Mouse (Mus musculus): ENCODE measurements around the gene Pcdh17. TPM values are rescaled to one million over a fixed set of nuclear protein-coding genes. Genes with fewer than 3 reads are reported as not detected.
A peak's percentile ranks its signal among the peaks of the same experiment; 100 is the strongest.

The Pcdh17 gene
- polyA plus RNA-seq, 1 experiment from 2014 or later = 32.3 TPM

DNA sequence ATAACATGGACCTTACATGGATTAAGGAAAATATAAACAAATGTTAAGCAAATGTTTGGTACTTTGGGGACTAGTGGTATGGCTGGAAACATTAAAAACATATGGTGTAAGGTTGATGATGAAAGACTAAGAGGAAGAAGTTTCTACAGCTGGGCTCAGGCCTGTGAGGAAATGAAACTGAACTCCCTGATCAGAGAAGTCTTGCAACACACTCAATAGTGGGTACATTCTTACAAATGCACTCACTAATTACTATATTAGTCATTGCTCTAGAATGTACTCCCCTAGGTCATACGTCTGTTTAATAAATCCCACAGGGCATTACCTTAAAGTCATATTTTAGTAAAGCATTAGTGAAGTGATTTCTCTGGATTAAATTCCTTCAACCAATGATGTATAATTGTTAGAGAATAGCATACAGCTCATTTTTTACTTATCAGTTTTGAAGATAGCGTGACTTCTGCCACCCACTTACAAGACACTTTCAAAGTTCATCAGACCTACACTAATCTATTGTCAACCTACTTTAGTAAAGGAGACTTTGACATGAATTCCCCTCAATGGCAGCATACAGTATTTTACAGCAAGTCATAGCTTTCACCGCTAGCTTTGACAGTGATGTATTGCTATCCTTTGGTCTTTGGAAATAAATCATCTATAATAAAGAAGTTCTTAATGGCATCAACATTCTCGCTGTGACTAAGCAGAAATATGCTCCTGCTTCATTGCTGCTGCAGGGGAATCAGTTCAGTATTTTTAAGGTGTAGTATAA lies 10.9 kb downstream of the Pcdh17 start:
- no peak for ATAC-seq (ENCODE audit: low FRiP score, low TSS enrichment)
- Histone ChIP-seq H3K27ac (replicated peaks; ENCODE audit: low read depth, low read length) (no peak overlapping the region), H3K4me2 (ENCODE audit: low read length) (no peak overlapping the region), H3K27me3 (ENCODE audit: control insufficient read depth, insufficient read depth, low read length) (no peaks in the 10 kb centered on the region), H3K4me3 (replicated peaks; ENCODE audit: low read depth, low read length) (no peak overlapping the region), H3K4me1 (ENCODE audit: control insufficient read depth, insufficient read depth, low read length) (peaks cover 7% of the 10 kb centered on the region; the same call in 1 of the 2 replicates), H3K9me3 (ENCODE audit: control insufficient read depth, low read length) (no peaks in the 10 kb centered on the region), H3K9ac (replicated peaks; ENCODE audit: low read length) (no peak overlapping the region), H3K36me3 (ENCODE audit: control insufficient read depth, insufficient read depth, low read length) (no peaks in the 10 kb centered on the region)
- WGBS = 81% methylated on average over 4 of the region's 4 CpGs
- DNase-seq = no peak

DNA sequence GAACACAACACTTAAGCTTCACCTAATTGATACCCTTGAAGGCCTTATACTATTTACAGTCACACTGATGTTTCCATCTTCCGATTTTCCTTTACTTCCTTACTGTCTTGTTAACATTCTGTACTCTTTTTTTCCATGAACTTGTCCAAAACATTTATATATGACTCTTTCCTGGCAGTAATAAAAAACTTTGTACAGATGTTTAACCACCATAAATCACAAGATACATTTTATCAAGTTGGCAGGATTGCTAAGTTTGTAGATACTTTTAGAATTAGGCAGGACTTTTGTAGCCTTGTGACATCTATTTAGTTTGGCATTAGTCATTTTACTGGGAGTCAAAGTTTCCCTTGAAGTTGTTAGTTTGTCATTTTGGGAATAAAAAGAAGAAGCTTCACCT lies 32.1 kb downstream of the Pcdh17 start:
- no peaks in the 10 kb centered on the region for H3K9me3 ChIP-seq (ENCODE audit: control insufficient read depth, low read length)
- no peaks in the 10 kb centered on the region for H3K27me3 ChIP-seq (ENCODE audit: control insufficient read depth, insufficient read depth, low read length)
- H3K27ac ChIP-seq (replicated peaks; ENCODE audit: low read depth, low read length) = no peak overlapping the region
- no peaks in the 10 kb centered on the region for H3K36me3 ChIP-seq (ENCODE audit: control insufficient read depth, insufficient read depth, low read length)
- H3K4me2 ChIP-seq (ENCODE audit: low read length) = no peak overlapping the region
- ATAC-seq (ENCODE audit: low FRiP score, low TSS enrichment) (no peak), DNase-seq (no peak)
- H3K4me3 ChIP-seq (replicated peaks; ENCODE audit: low read depth, low read length) = no peak overlapping the region
- 0 out of 2 replicates have a peak, but pooled peaks cover 7% of the 10 kb centered on the region for H3K4me1 ChIP-seq (ENCODE audit: control insufficient read depth, insufficient read depth, low read length)
- WGBS = 87% methylated on average over 1 of the region's 1 CpGs
- H3K9ac ChIP-seq (replicated peaks; ENCODE audit: low read length) = no peak overlapping the region

DNA sequence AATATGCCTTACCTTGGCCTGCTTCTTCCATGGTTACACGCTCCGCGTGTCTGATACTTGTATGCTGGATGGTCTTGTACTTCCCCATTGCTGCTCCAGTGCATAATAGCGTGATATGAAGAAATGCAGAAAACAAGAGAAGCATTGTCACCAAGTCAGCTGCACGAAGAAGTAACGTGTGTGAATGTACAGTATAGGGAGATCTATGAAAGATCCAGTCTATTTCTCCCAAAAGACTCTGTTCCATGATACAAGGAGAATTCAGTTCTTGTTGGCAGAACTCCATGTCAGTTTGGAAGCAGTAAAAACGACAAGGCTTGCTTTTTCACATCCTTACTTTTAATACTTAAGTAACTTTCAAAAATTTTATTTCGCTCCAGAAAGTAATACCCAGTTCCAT lies 33.0 kb downstream of the Pcdh17 start:
- no peak overlapping the region for H3K4me3 ChIP-seq (replicated peaks; ENCODE audit: low read depth, low read length)
- no peak for DNase-seq
- no peaks in the 10 kb centered on the region for H3K27me3 ChIP-seq (ENCODE audit: control insufficient read depth, insufficient read depth, low read length)
- H3K36me3 ChIP-seq (ENCODE audit: control insufficient read depth, insufficient read depth, low read length) = no peaks in the 10 kb centered on the region
- 0 out of 2 replicates have a peak, but pooled peaks cover 7% of the 10 kb centered on the region for H3K4me1 ChIP-seq (ENCODE audit: control insufficient read depth, insufficient read depth, low read length)
- no peak overlapping the region for H3K9ac ChIP-seq (replicated peaks; ENCODE audit: low read length)
- H3K27ac ChIP-seq (replicated peaks; ENCODE audit: low read depth, low read length) = no peak overlapping the region
- ATAC-seq (ENCODE audit: low FRiP score, low TSS enrichment) = no peak
- WGBS = 86% methylated on average over 8 of the region's 8 CpGs
- H3K9me3 ChIP-seq (ENCODE audit: control insufficient read depth, low read length) = no peaks in the 10 kb centered on the region
- no peak overlapping the region for H3K4me2 ChIP-seq (ENCODE audit: low read length)

DNA sequence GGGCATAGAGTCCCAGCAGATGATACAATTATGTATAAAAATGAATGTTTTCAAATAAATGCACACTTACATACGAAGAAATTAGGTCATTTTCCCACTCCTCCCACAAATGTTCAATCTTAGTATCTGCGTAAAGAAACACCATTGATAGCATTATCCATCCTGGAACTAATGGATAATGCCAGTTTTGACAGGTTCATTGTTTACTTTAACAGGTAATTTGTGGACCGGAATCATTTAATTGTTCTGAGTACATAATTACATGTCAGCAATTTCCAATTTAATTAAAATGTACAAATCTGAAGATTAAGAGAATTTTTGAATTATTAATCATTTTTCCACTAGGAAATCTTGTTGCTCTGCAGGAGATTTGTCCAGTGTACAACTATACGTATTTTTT lies 33.5 kb downstream of the Pcdh17 start:
- Histone ChIP-seq H3K4me1 (ENCODE audit: control insufficient read depth, insufficient read depth, low read length) (0 out of 2 replicates have a peak, but pooled peaks cover 7% of the 10 kb centered on the region), H3K9me3 (ENCODE audit: control insufficient read depth, low read length) (no peaks in the 10 kb centered on the region), H3K4me2 (ENCODE audit: low read length) (0 out of 2 replicates have a peak overlapping the region, but pooled peaks have one; percentile 5), H3K27ac (replicated peaks; ENCODE audit: low read depth, low read length) (no peak overlapping the region), H3K27me3 (ENCODE audit: control insufficient read depth, insufficient read depth, low read length) (no peaks in the 10 kb centered on the region), H3K4me3 (replicated peaks; ENCODE audit: low read depth, low read length) (no peak overlapping the region), H3K9ac (replicated peaks; ENCODE audit: low read length) (no peak overlapping the region), H3K36me3 (ENCODE audit: control insufficient read depth, insufficient read depth, low read length) (no peaks in the 10 kb centered on the region)
- no peak for ATAC-seq (ENCODE audit: low FRiP score, low TSS enrichment)
- WGBS = 50% methylated on average over 4 of the region's 4 CpGs
- no peak for DNase-seq

DNA sequence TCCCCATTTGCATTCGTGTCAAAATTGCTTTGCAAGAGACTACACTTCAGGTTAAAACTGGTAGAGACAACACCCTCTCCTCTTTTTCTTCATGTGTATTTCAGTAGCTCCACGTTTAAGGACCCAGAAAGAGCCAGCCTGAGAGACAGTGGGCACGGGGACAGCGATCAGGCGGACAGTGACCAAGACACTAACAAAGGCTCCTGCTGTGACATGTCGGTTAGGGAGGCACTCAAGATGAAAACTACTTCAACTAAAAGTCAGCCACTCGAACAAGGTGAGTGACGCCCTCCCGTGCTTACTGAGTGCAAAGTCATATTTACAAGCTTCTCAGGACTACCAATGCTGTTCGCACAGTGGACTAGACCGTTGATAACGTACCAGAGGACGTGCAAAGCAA lies 34.0 kb downstream of the Pcdh17 start:
- 0 out of 2 replicates have a peak, but pooled peaks cover 7% of the 10 kb centered on the region for H3K4me1 ChIP-seq (ENCODE audit: control insufficient read depth, insufficient read depth, low read length)
- ATAC-seq (ENCODE audit: low FRiP score, low TSS enrichment) (no peak), DNase-seq (peak; percentile 41)
- no peaks in the 10 kb centered on the region for H3K36me3 ChIP-seq (ENCODE audit: control insufficient read depth, insufficient read depth, low read length)
- H3K4me3 ChIP-seq (replicated peaks; ENCODE audit: low read depth, low read length) = no peak overlapping the region
- WGBS = 34% methylated on average over 13 of the region's 13 CpGs
- H3K4me2 ChIP-seq (ENCODE audit: low read length) = peak overlapping the region; percentile 5; the same call in 1 of the 2 replicates
- no peak overlapping the region for H3K27ac ChIP-seq (replicated peaks; ENCODE audit: low read depth, low read length)
- H3K9ac ChIP-seq (replicated peaks; ENCODE audit: low read length) = no peak overlapping the region
- H3K9me3 ChIP-seq (ENCODE audit: control insufficient read depth, low read length) = no peaks in the 10 kb centered on the region
- H3K27me3 ChIP-seq (ENCODE audit: control insufficient read depth, insufficient read depth, low read length) = no peaks in the 10 kb centered on the region

DNA sequence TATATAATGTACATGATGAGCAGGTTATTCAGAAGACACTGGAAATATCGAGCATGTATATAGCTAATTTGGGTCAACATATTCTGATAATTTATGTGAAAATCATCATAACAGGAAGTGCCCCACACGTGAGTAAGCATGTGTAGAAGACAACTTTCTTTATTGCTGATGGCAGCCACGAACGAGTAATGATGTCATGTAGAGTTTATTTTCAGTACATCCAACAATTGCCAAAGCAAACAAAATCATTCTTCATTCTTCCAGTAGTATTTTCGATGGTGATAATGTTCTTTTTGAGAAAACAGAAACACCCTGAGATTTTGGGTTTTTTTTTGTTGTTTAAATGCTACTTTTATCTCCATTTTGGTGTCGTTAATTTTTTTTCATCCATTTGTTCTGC lies 37.2 kb downstream of the Pcdh17 start:
- Histone ChIP-seq H3K4me1 (ENCODE audit: control insufficient read depth, insufficient read depth, low read length) (0 out of 2 replicates have a peak, but pooled peaks cover 7% of the 10 kb centered on the region), H3K27ac (replicated peaks; ENCODE audit: low read depth, low read length) (no peak overlapping the region), H3K9me3 (ENCODE audit: control insufficient read depth, low read length) (no peaks in the 10 kb centered on the region), H3K27me3 (ENCODE audit: control insufficient read depth, insufficient read depth, low read length) (no peaks in the 10 kb centered on the region), H3K4me3 (replicated peaks; ENCODE audit: low read depth, low read length) (no peak overlapping the region), H3K36me3 (ENCODE audit: control insufficient read depth, insufficient read depth, low read length) (no peaks in the 10 kb centered on the region), H3K9ac (replicated peaks; ENCODE audit: low read length) (no peak overlapping the region), H3K4me2 (ENCODE audit: low read length) (no peak overlapping the region)
- DNase-seq (no peak), ATAC-seq (ENCODE audit: low FRiP score, low TSS enrichment) (no peak)
- WGBS = 85% methylated on average over 6 of the region's 6 CpGs

DNA sequence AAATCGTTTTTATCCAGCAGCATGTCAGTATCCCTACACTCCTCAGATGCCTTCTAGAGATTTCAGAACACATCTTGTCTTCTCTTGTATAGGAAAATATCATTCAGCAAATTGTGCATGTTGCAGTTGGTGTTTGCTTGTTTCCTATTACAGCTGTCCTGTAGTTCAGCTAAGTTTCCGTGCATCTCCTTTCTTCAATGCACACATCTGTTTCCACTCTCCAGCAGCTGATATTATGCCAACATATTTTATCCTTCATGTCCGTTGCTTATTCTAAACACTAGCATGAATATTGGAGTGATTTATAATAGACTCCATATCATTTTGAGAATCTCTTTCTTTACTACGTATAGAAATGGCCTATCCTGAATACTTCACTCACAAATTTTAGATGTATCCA lies 41.0 kb downstream of the Pcdh17 start:
- H3K4me2 ChIP-seq (ENCODE audit: low read length) = no peak overlapping the region
- no peak overlapping the region for H3K27ac ChIP-seq (replicated peaks; ENCODE audit: low read depth, low read length)
- H3K4me1 ChIP-seq (ENCODE audit: control insufficient read depth, insufficient read depth, low read length) = no peaks in the 10 kb centered on the region
- H3K9ac ChIP-seq (replicated peaks; ENCODE audit: low read length) = no peak overlapping the region
- ATAC-seq (ENCODE audit: low FRiP score, low TSS enrichment) = no peak
- no peak for DNase-seq
- H3K36me3 ChIP-seq (ENCODE audit: control insufficient read depth, insufficient read depth, low read length) = no peaks in the 10 kb centered on the region
- H3K4me3 ChIP-seq (replicated peaks; ENCODE audit: low read depth, low read length) = no peak overlapping the region
- no peaks in the 10 kb centered on the region for H3K27me3 ChIP-seq (ENCODE audit: control insufficient read depth, insufficient read depth, low read length)
- H3K9me3 ChIP-seq (ENCODE audit: control insufficient read depth, low read length) = no peaks in the 10 kb centered on the region
- WGBS = 87% methylated on average over 4 of the region's 4 CpGs

DNA sequence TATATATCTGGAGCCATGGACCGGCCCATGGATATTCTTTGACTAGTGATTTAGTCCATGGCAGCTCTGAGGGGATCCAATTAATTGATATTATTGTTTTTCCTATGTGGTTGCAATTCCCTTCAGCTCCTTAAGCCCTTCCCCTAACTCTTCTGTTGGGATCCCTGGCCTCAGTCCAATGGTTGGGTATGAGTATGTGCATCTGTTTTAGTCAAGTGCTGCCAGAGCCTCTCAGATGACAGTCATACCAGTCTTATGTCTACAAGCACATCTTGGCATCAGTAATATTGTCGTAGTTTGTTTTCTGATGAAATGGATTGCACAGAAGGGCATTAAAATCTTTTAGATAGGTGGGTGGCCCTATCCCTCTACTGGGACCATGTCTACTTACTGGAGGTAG lies 67.6 kb downstream of the Pcdh17 start:
- H3K9me3 ChIP-seq (ENCODE audit: control insufficient read depth, low read length) = no peaks in the 10 kb centered on the region
- H3K36me3 ChIP-seq (ENCODE audit: control insufficient read depth, insufficient read depth, low read length) = no peaks in the 10 kb centered on the region
- no peak overlapping the region for H3K9ac ChIP-seq (replicated peaks; ENCODE audit: low read length)
- no peak overlapping the region for H3K27ac ChIP-seq (replicated peaks; ENCODE audit: low read depth, low read length)
- H3K4me3 ChIP-seq (replicated peaks; ENCODE audit: low read depth, low read length) = no peak overlapping the region
- no peak for DNase-seq
- no peak for ATAC-seq (ENCODE audit: low FRiP score, low TSS enrichment)
- no peak overlapping the region for H3K4me2 ChIP-seq (ENCODE audit: low read length)
- WGBS = 99% methylated on average over 2 of the region's 2 CpGs
- no peaks in the 10 kb centered on the region for H3K27me3 ChIP-seq (ENCODE audit: control insufficient read depth, insufficient read depth, low read length)
- no peaks in the 10 kb centered on the region for H3K4me1 ChIP-seq (ENCODE audit: control insufficient read depth, insufficient read depth, low read length)

DNA sequence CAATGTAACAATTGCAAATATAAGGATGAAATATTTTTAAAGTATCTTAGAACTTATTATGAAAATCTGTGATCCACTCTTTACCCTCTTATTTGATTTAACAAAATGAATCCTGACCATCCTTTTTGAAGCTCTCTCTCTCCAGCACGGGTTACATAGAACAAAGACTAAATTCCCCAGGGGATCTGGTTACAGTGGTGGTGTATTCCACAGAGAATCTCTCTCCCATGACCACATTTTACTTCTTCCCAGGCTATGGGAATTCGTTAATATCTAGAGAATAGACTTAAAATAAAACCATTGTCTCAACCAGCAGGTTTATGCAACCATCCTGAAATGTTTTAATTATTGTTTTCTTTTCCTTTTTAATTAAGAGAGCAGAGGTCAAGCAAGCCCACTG lies 89.0 kb downstream of the Pcdh17 start:
- Histone ChIP-seq H3K4me3 (replicated peaks; ENCODE audit: low read depth, low read length) (no peak overlapping the region), H3K27ac (replicated peaks; ENCODE audit: low read depth, low read length) (no peak overlapping the region), H3K4me2 (ENCODE audit: low read length) (no peak overlapping the region), H3K9me3 (ENCODE audit: control insufficient read depth, low read length) (no peaks in the 10 kb centered on the region), H3K9ac (replicated peaks; ENCODE audit: low read length) (no peak overlapping the region), H3K27me3 (ENCODE audit: control insufficient read depth, insufficient read depth, low read length) (no peaks in the 10 kb centered on the region), H3K36me3 (ENCODE audit: control insufficient read depth, insufficient read depth, low read length) (0 out of 2 replicates have a peak, but pooled peaks cover 2% of the 10 kb centered on the region), H3K4me1 (ENCODE audit: control insufficient read depth, insufficient read depth, low read length) (no peaks in the 10 kb centered on the region; the same call in 1 of the 2 replicates)
- DNase-seq = peak; percentile 28
- 11% methylated on average over 2 of the region's 2 CpGs for WGBS
- no peak for ATAC-seq (ENCODE audit: low FRiP score, low TSS enrichment)

Data from midbrain, embryonic 14.5 days (tissue).